In genomic region chr15:85031866-85032265, GRCm38 (mm10) we compare ENCODE assay signal across 19 mouse cellular contexts. TPM values are rescaled to one million over a fixed set of nuclear protein-coding genes. Genes with fewer than 3 reads are reported as not detected.
DNase-seq lines count a peak whose midpoint lies in the region; ATAC-seq and TF ChIP-seq lines count a peak whose summit lies in the region.
"Had no signal": no experiment of that assay in that cellular context is flagged by ENCODE, and none has a peak within 500 bp of the region (broad histone marks: within the 10 kb centered on the region; RNA-seq: fewer than 3 reads in every experiment).

No protein-coding gene starts in this region.

- H3K4me1 ChIP-seq in hindbrain, postnatal 0 days (ENCODE audit: insufficient read depth, low read length) = 0 out of 2 replicates have a peak, but pooled peaks cover 8% of the 10 kb centered on the region
- H3K4me1 ChIP-seq in hindbrain, embryonic 10.5 days (replicated peaks) = peaks cover 6% of the 10 kb centered on the region

- no peak for ATAC-seq in hindbrain, postnatal 0 days
- ATAC-seq: forebrain, embryonic 13.5 days; midbrain, embryonic 16.5 days had no signal

- 44% methylated on average over 3 of the region's 3 CpGs for WGBS in hindbrain, postnatal 0 days
- WGBS in hindbrain, embryonic 10.5 days = 95% methylated on average over 3 of the region's 3 CpGs

- TF ChIP-seq CTCF in hindbrain, postnatal 0 days (IDR thresholded peaks at IDR 0.05; ENCODE audit: low read depth) = no peak

- no peak overlapping the region for H3K4me3 ChIP-seq in hindbrain, postnatal 0 days (ENCODE audit: low read length)
- H3K4me3 ChIP-seq in hindbrain, embryonic 10.5 days = no peak overlapping the region
- H3K4me3 ChIP-seq: forebrain, embryonic 13.5 days; heart, adult 2 months had no signal

- no peak overlapping the region for H3K4me2 ChIP-seq in hindbrain, postnatal 0 days (ENCODE audit: low read depth, low read length)
- H3K4me2 ChIP-seq: forebrain, embryonic 13.5 days had no signal

- H3K27me3 ChIP-seq in hindbrain, postnatal 0 days (ENCODE audit: insufficient read depth, low read length) = no peaks in the 10 kb centered on the region
- peaks cover 18% of the 10 kb centered on the region for H3K27me3 ChIP-seq in hindbrain, embryonic 10.5 days (ENCODE audit: insufficient read depth, poor library complexity, severe bottlenecking)

- no peaks in the 10 kb centered on the region for H3K9me3 ChIP-seq in hindbrain, postnatal 0 days (ENCODE audit: low read length)
- no peaks in the 10 kb centered on the region for H3K9me3 ChIP-seq in hindbrain, embryonic 10.5 days
- H3K9me3 ChIP-seq: forebrain, embryonic 13.5 days had no signal

- no peak overlapping the region for H3K27ac ChIP-seq in hindbrain, postnatal 0 days
- no peak overlapping the region for H3K27ac ChIP-seq in hindbrain, embryonic 10.5 days
- H3K27ac ChIP-seq: forebrain, embryonic 13.5 days; heart, adult 2 months had no signal

- H3K36me3 ChIP-seq in hindbrain, postnatal 0 days (ENCODE audit: insufficient read depth, low read length) = no peaks in the 10 kb centered on the region
- H3K36me3 ChIP-seq in hindbrain, embryonic 10.5 days = no peaks in the 10 kb centered on the region

- no peak overlapping the region for H3K9ac ChIP-seq in hindbrain, postnatal 0 days (replicated peaks; ENCODE audit: low read length)
- H3K9ac ChIP-seq: forebrain, embryonic 13.5 days had no signal

- peak; percentile 32 for DNase-seq in adrenal gland, postnatal 14 days
- DNase-seq in adrenal gland, adult 2 months = no peak
- DNase-seq in hindbrain, postnatal 0 days (ENCODE audit: low spot score) = peak; percentile 60
- no peak for DNase-seq in hindbrain, embryonic 10.5 days (ENCODE audit: low spot score)
- DNase-seq in lung, postnatal 10 days = peak; percentile 47
- no peak for DNase-seq in lung, adult 18-20 months
- DNase-seq in kidney, postnatal 36 days = peak; percentile 39 to 66
- no peak for DNase-seq in spleen, postnatal 10 days (ENCODE audit: low spot score in 2 of 2)
- DNase-seq: cerebellum, adult 9-10 months; heart, adult 2 months; heart, postnatal 36 days; layer of hippocampus, adult 9-11 months; right cerebral cortex, postnatal 14 days had no signal

RNA-seq across cellular contexts. Expression of gene Fam118a, which starts 3.1 kb away (rescaled TPM):
- total RNA-seq in adrenal gland, postnatal 14 days (2021) = 12.6 and 15.5 TPM in 2 replicates
- 10 to 100 TPM in 1 of 2 experiments, 1 to 10 TPM in 1; 6.0 to 12.4 TPM for total RNA-seq in adrenal gland, adult 2 months (2021)
- polyA plus RNA-seq in adrenal gland, adult 2 months (2012; rRNA removed) = 2.4 and 3.0 TPM in 2 replicates
- total RNA-seq in hindbrain, postnatal 0 days (2014; rRNA removed) = 16.0 and 18.2 TPM in 2 replicates
- 29.0 and 30.3 TPM in 2 replicates for polyA plus RNA-seq in hindbrain, postnatal 0 days (2015; fragmentation: Nextera tagmentation; extraction: Ambion mirVana)
- polyA plus RNA-seq in hindbrain, embryonic 10.5 days (2016; fragmentation: Nextera tagmentation; extraction: Ambion mirVana) = 29.6 and 37.2 TPM in 2 replicates

RNA-seq across cellular contexts. Expression of gene Upk3a, which starts 14.9 kb away (rescaled TPM):
- total RNA-seq in adrenal gland, postnatal 14 days (2021) = not detected in 2 replicates
- not detected for total RNA-seq in adrenal gland, adult 2 months (2021)
- polyA plus RNA-seq in adrenal gland, adult 2 months (2012; rRNA removed) = not detected in 2 replicates
- 1.0 and 6.5 TPM in 2 replicates for total RNA-seq in hindbrain, postnatal 0 days (2014; rRNA removed)
- 2.2 and 2.6 TPM in 2 replicates for polyA plus RNA-seq in hindbrain, postnatal 0 days (2015; fragmentation: Nextera tagmentation; extraction: Ambion mirVana)
- 0.15 and 0.47 TPM in 2 replicates for polyA plus RNA-seq in hindbrain, embryonic 10.5 days (2016; fragmentation: Nextera tagmentation; extraction: Ambion mirVana)
- total RNA-seq: adrenal gland, adult 18-20 months; heart, adult 2 months; heart, postnatal 36 days; liver, adult 2 months; megakaryocyte progenitor cell, adult 5-6 weeks had no signal
- polyA plus RNA-seq: liver, adult 2 months; neural tube, embryonic 11.5 days had no signal

RNA-seq across cellular contexts. Expression of gene 5031439G07Rik, which starts 43.5 kb away (rescaled TPM):
- 24.9 and 32.2 TPM in 2 replicates for total RNA-seq in adrenal gland, postnatal 14 days (2021)
- total RNA-seq in adrenal gland, adult 2 months (2021) = 10 to 100 TPM; 24.1 to 41.5 TPM
- polyA plus RNA-seq in adrenal gland, adult 2 months (2012; rRNA removed) = 17.7 and 18.2 TPM in 2 replicates
- total RNA-seq in hindbrain, postnatal 0 days (2014; rRNA removed) = 123 and 127 TPM in 2 replicates
- polyA plus RNA-seq in hindbrain, postnatal 0 days (2015; fragmentation: Nextera tagmentation; extraction: Ambion mirVana) = 23.0 and 23.6 TPM in 2 replicates
- 11.2 and 12.1 TPM in 2 replicates for polyA plus RNA-seq in hindbrain, embryonic 10.5 days (2016; fragmentation: Nextera tagmentation; extraction: Ambion mirVana)

Comparison
In these comparisons a context has a peak if more than half of its experiments do, and no peak if none do; other contexts are left out.
1. DNase-seq: peak in adrenal gland, postnatal 14 days (single experiment), hindbrain, postnatal 0 days (single experiment), lung, postnatal 10 days (single experiment) and kidney, postnatal 36 days (2 of 2); none in adrenal gland, adult 2 months (single experiment), hindbrain, embryonic 10.5 days (single experiment), lung, adult 18-20 months (0 of 2) and spleen, postnatal 10 days (0 of 2).